Mouse (Mus musculus) intestine, embryonic 16.5 days (tissue): ENCODE data around the gene Hoxd12. TPM values are rescaled to one million over a fixed set of nuclear protein-coding genes. Genes with fewer than 3 reads are reported as not detected.
A peak's percentile ranks its signal among the peaks of the same experiment; 100 is the strongest.

Experiments
- ATAC-seq: fragments of 200-750 bp; cut with Nextera tagmentation; 2 replicates; pipeline ENCODE4 v1.8.0; 2017; ENCODE audit warnings: moderate TSS enrichment, moderate library complexity
- H3K27ac ChIP-seq: fragments of 300-500 bp; sonication (generic); 2 replicates; pipeline ENCODE4 v1.5.1; 2014; ENCODE audit warnings: mild to moderate bottlenecking, low read length
- H3K27me3 ChIP-seq: fragments of 300-500 bp; sonication (generic); replicated peaks from 2 replicates; pipeline ENCODE4 v1.6.1; 2014; ENCODE audit warnings: low read length, control low read depth, mixed read lengths; ENCODE audit not compliant: control insufficient read depth, insufficient read depth
- H3K36me3 ChIP-seq: fragments of 300-500 bp; sonication (generic); 2 replicates; pipeline ENCODE4 v1.6.1; 2014; ENCODE audit warnings: low read length, control low read depth; ENCODE audit not compliant: control insufficient read depth, insufficient read depth
- H3K4me1 ChIP-seq: fragments of 300-500 bp; sonication (generic); 2 replicates; pipeline ENCODE4 v1.6.1; 2014; ENCODE audit warnings: low read length, control low read depth, mixed read lengths; ENCODE audit not compliant: control insufficient read depth, insufficient read depth
- H3K4me2 ChIP-seq: fragments of 300-500 bp; sonication (generic); 2 replicates; pipeline ENCODE4 v1.6.1; 2014; ENCODE audit warnings: low read depth, low read length, control low read depth
- H3K4me3 ChIP-seq: fragments of 300-500 bp; sonication (generic); 2 replicates; pipeline ENCODE4 v1.5.1; 2014; ENCODE audit warnings: mild to moderate bottlenecking, low read length
- H3K9ac ChIP-seq: fragments of 300-500 bp; sonication (generic); 2 replicates; pipeline ENCODE4 v1.6.1; 2014; ENCODE audit warnings: low read depth, low read length
- H3K9me3 ChIP-seq: fragments of 300-500 bp; sonication (generic); 2 replicates; pipeline ENCODE4 v1.6.1; 2016; ENCODE audit warnings: low read length, control low read depth; ENCODE audit not compliant: control insufficient read depth
- WGBS: fragments of 180-500 bp; shearing (Covaris S2); extraction: QIAGEN DNeasy Blood & Tissue Kit; methylation state at CpG from one replicate; pipeline ENCODE4 v1.1.7; 2014; 5-methylcytosine and 5-hydroxymethylcytosine counted together
- polyA plus RNA-seq: library from polyadenylated mRNA; unstranded; fragments of >200 nt; fragmentation: Nextera tagmentation; extraction: Ambion mirVana; gene quantifications from 2 replicates; pipeline ENCODE4 v1.2.1, GENCODE M21; 2015

Hoxd12 gene
- polyA plus RNA-seq, 1 experiment from 2014 or later: 0.60 TPM

GRCm38 (mm10) chr2:74655420-74655781, 19.4 kb upstream of the Hoxd12 start:
- Histone ChIP-seq H3K27me3 (peaks cover 59% of the 10 kb centered on the region), H3K9ac (peak overlapping the region; percentile 24; the same call in 1 of the 2 replicates), H3K9me3 (no peaks in the 10 kb centered on the region), H3K27ac (no peak overlapping the region), H3K36me3 (no peaks in the 10 kb centered on the region), H3K4me2 (peak overlapping the region; percentile 61), H3K4me1 (no peaks in the 10 kb centered on the region; the same call in 1 of the 2 replicates), H3K4me3 (peak overlapping the region; percentile 46)
- WGBS: under 1% methylated on average over 28 of the region's 47 CpGs
- peak; percentile 69; the same call in 1 of the 2 replicates for ATAC-seq

GRCm38 (mm10) chr2:74655821-74656631, 18.8 kb upstream of the Hoxd12 start:
- Histone ChIP-seq H3K27me3 (peaks cover 60% of the 10 kb centered on the region), H3K9ac (peak overlapping the region; percentile 24; the same call in 1 of the 2 replicates), H3K27ac (no peak overlapping the region), H3K36me3 (no peaks in the 10 kb centered on the region), H3K4me3 (peak overlapping the region; percentile 46), H3K4me2 (peak overlapping the region; percentile 61), H3K4me1 (no peaks in the 10 kb centered on the region; the same call in 1 of the 2 replicates), H3K9me3 (no peaks in the 10 kb centered on the region)
- 1% methylated on average over 45 of the region's 69 CpGs for WGBS
- ATAC-seq: 0 out of 2 replicates have a peak, but pooled peaks have one; percentile 34

- Histone ChIP-seq H3K4me1 (no peaks in the 10 kb centered on the region; the same call in 1 of the 2 replicates), H3K27me3 (peaks cover 63% of the 10 kb centered on the region), H3K9ac (no peak overlapping the region), H3K9me3 (no peaks in the 10 kb centered on the region), H3K27ac (no peak overlapping the region), H3K4me3 (no peak overlapping the region), H3K4me2 (no peak overlapping the region), H3K36me3 (no peaks in the 10 kb centered on the region)
- WGBS: 3% methylated on average over 4 of the region's 4 CpGs
- no peak for ATAC-seq
These were observed 18.2 kb upstream of the Hoxd12 start for GRCm38 (mm10) chr2:74656632-74657021.

- no peaks in the 10 kb centered on the region for H3K36me3 ChIP-seq
- ATAC-seq: no peak
- 0 out of 2 replicates have a peak overlapping the region, but pooled peaks have one; percentile 7 for H3K4me2 ChIP-seq
- no peaks in the 10 kb centered on the region for H3K9me3 ChIP-seq
- no peaks in the 10 kb centered on the region; the same call in 1 of the 2 replicates for H3K4me1 ChIP-seq
- H3K27ac ChIP-seq: no peak overlapping the region
- peak overlapping the region; percentile 13; the same call in 1 of the 2 replicates for H3K4me3 ChIP-seq
- H3K9ac ChIP-seq: no peak overlapping the region
- WGBS: 3% methylated on average over 62 of the region's 62 CpGs
- peaks cover 63% of the 10 kb centered on the region for H3K27me3 ChIP-seq
These were observed 17.4 kb upstream of the Hoxd12 start for GRCm38 (mm10) chr2:74657251-74658023.

- Histone ChIP-seq H3K27ac (no peak overlapping the region), H3K4me3 (peak overlapping the region; percentile 13; the same call in 1 of the 2 replicates), H3K36me3 (no peaks in the 10 kb centered on the region), H3K27me3 (peaks cover 66% of the 10 kb centered on the region), H3K9ac (no peak overlapping the region), H3K4me1 (no peaks in the 10 kb centered on the region; the same call in 1 of the 2 replicates), H3K4me2 (0 out of 2 replicates have a peak overlapping the region, but pooled peaks have one; percentile 7), H3K9me3 (no peaks in the 10 kb centered on the region)
- ATAC-seq: no peak
- 2% methylated on average over 15 of the region's 15 CpGs for WGBS
These were observed 16.7 kb upstream of the Hoxd12 start for GRCm38 (mm10) chr2:74658024-74658666.

GRCm38 (mm10) chr2:74658667-74659371, 16.0 kb upstream of the Hoxd12 start:
- 0 out of 2 replicates have a peak overlapping the region, but pooled peaks have one; percentile 3 for H3K4me2 ChIP-seq
- H3K4me1 ChIP-seq: no peaks in the 10 kb centered on the region; the same call in 1 of the 2 replicates
- ATAC-seq: no peak
- H3K9ac ChIP-seq: no peak overlapping the region
- H3K27ac ChIP-seq: no peak overlapping the region
- no peaks in the 10 kb centered on the region for H3K36me3 ChIP-seq
- peaks cover 70% of the 10 kb centered on the region for H3K27me3 ChIP-seq
- H3K4me3 ChIP-seq: no peak overlapping the region
- 1% methylated on average over 47 of the region's 47 CpGs for WGBS
- H3K9me3 ChIP-seq: no peaks in the 10 kb centered on the region

GRCm38 (mm10) chr2:74659507-74660005, 15.3 kb upstream of the Hoxd12 start, which contains the start of gene Evx2:
Evx2 (minus strand) TSS chr2:74659557.
- Histone ChIP-seq H3K4me3 (no peak within 1 kb of the TSS), H3K27ac (no peak within 1 kb of the TSS), H3K27me3 (peaks cover 71% of the 10 kb centered on the region), H3K4me2 (0 out of 2 replicates have a peak within 1 kb of the TSS, but pooled peaks have one; percentile 3), H3K36me3 (no peaks in the 10 kb centered on the region), H3K9ac (no peak within 1 kb of the TSS), H3K9me3 (no peaks in the 10 kb centered on the region), H3K4me1 (no peaks in the 10 kb centered on the region; the same call in 1 of the 2 replicates)
- ATAC-seq: no peak
- 2% methylated on average over 28 of the region's 28 CpGs for WGBS
